Mouse (Mus musculus): ENCODE measurements around the gene Abi1. TPM values are rescaled to one million over a fixed set of nuclear protein-coding genes. Genes with fewer than 3 reads are reported as not detected.

Abi1 gene
- polyA plus RNA-seq, 1 experiment from 2014 or later, result 38.9 TPM

Other genes starting within 250 kb of the Abi1 start
- gene Pdss1, start 144.7 kb downstream of the Abi1 start, polyA plus RNA-seq (2014; fragmentation: Nextera tagmentation; extraction: Ambion mirVana), result 20.8 and 27.4 TPM in 2 replicates
- 40.6 and 40.7 TPM in 2 replicates for gene Acbd5, start 27.9 kb upstream of the Abi1 start, polyA plus RNA-seq (2014; fragmentation: Nextera tagmentation; extraction: Ambion mirVana)
- 16.2 and 17.7 TPM in 2 replicates for gene Mastl, start 115.8 kb upstream of the Abi1 start, polyA plus RNA-seq (2014; fragmentation: Nextera tagmentation; extraction: Ambion mirVana)
- 79.4 and 91.3 TPM in 2 replicates for gene Yme1l1, start 116.1 kb upstream of the Abi1 start, polyA plus RNA-seq (2014; fragmentation: Nextera tagmentation; extraction: Ambion mirVana)
- 0.13 TPM in 1 of 2 replicates, not detected in the other for gene 4931423N10Rik, start 167.2 kb upstream of the Abi1 start, polyA plus RNA-seq (2014; fragmentation: Nextera tagmentation; extraction: Ambion mirVana)

All from forebrain, embryonic 11.5 days (tissue).